Mouse (Mus musculus) midbrain, embryonic 11.5 days (tissue): Measurements from ENCODE around the gene Nexn. TPM values are rescaled to one million over a fixed set of nuclear protein-coding genes. Genes with fewer than 3 reads are reported as not detected.

Experiments used
- ATAC-seq: fragments of 200-750 bp; cut with Nextera tagmentation; 2 replicates; pipeline ENCODE4 v1.8.0; 2017; ENCODE audit warnings: moderate TSS enrichment, moderate library complexity; ENCODE audit not compliant: low FRiP score
- DNase-seq: peaks from one replicate; pipeline ENCODE4 v3.0.0; 2015; ENCODE audit warnings: low spot score; ENCODE audit errors: missing footprints
- H3K27ac ChIP-seq: fragments of 300-500 bp; sonication (generic); 2 replicates; pipeline ENCODE4 v1.5.1; 2014; ENCODE audit warnings: low read depth, low read length
- H3K27me3 ChIP-seq: fragments of 300-500 bp; sonication (generic); 2 replicates; pipeline ENCODE4 v1.6.1; 2014; ENCODE audit warnings: mild to moderate bottlenecking, low read length, moderate library complexity, mixed read lengths; ENCODE audit not compliant: control insufficient read depth, insufficient read depth
- H3K36me3 ChIP-seq: fragments of 300-500 bp; sonication (generic); 2 replicates; pipeline ENCODE4 v1.6.1; 2014; ENCODE audit warnings: mild to moderate bottlenecking, low read length, moderate library complexity, mixed read lengths; ENCODE audit not compliant: control insufficient read depth, insufficient read depth
- H3K4me1 ChIP-seq: fragments of 300-500 bp; sonication (generic); 2 replicates; pipeline ENCODE4 v1.6.1; 2014; ENCODE audit warnings: low read length; ENCODE audit not compliant: control insufficient read depth, insufficient read depth
- H3K4me2 ChIP-seq: fragments of 300-500 bp; sonication (generic); 2 replicates; pipeline ENCODE4 v1.6.1; 2014; ENCODE audit warnings: mild to moderate bottlenecking, moderate library complexity
- H3K4me3 ChIP-seq: fragments of 300-500 bp; sonication (generic); 2 replicates; pipeline ENCODE4 v1.5.1; 2014; ENCODE audit warnings: low read depth, low read length
- H3K9ac ChIP-seq: fragments of 300-500 bp; sonication (generic); 2 replicates; pipeline ENCODE4 v1.6.1; 2014; ENCODE audit warnings: low read length
- H3K9me3 ChIP-seq: fragments of 300-500 bp; sonication (generic); 2 replicates; pipeline ENCODE4 v1.6.1; 2016; ENCODE audit warnings: low read length; ENCODE audit not compliant: control insufficient read depth
- WGBS: fragments of 180-500 bp; shearing (Covaris S2); extraction: QIAGEN DNeasy Blood & Tissue Kit; methylation state at CpG from one replicate; pipeline ENCODE4 v1.1.7; 2014; 5-methylcytosine and 5-hydroxymethylcytosine counted together
- polyA plus RNA-seq: library from polyadenylated mRNA; unstranded; fragments of >200 nt; fragmentation: Nextera tagmentation; extraction: Ambion mirVana; gene quantifications from 2 replicates; pipeline ENCODE4 v1.2.1, GENCODE M21; 2014

Gene Nexn
- polyA plus RNA-seq, 1 experiment from 2014 or later = 2.6 TPM

GRCm38 (mm10) chr3:152210728-152211391 lies 55.3 kb downstream of the Nexn start:
- DNase-seq = peak; percentile 94
- peak; percentile 68 for ATAC-seq
- Histone ChIP-seq H3K27ac (peak overlapping the region; percentile 99), H3K9me3 (no peaks in the 10 kb centered on the region), H3K4me1 (peaks cover 27% of the 10 kb centered on the region), H3K9ac (peak overlapping the region; percentile 100), H3K27me3 (no peaks in the 10 kb centered on the region), H3K4me2 (peak overlapping the region; percentile 58), H3K4me3 (peak overlapping the region; percentile 98), H3K36me3 (no peaks in the 10 kb centered on the region)
- under 1% methylated on average over 52 of the region's 68 CpGs for WGBS

GRCm38 (mm10) chr3:152209967-152210634 lies 56.0 kb downstream of the Nexn start, which contains the start of the genes Dnajb4 and Fubp1:
Dnajb4 (minus strand) TSS chr3:152210302.
Fubp1 (plus strand) TSS chr3:152210422.
- H3K9me3 ChIP-seq = no peaks in the 10 kb centered on the region
- DNase-seq = peak; percentile 99
- peak within 1 kb of the TSS; percentile 98 for H3K4me3 ChIP-seq
- under 1% methylated on average over 83 of the region's 85 CpGs for WGBS
- H3K27ac ChIP-seq = peak within 1 kb of the TSS; percentile 99
- H3K36me3 ChIP-seq = no peaks in the 10 kb centered on the region
- ATAC-seq = peak; percentile 96
- H3K9ac ChIP-seq = peak within 1 kb of the TSS; percentile 100
- H3K4me2 ChIP-seq = peak within 1 kb of the TSS; percentile 89
- no peaks in the 10 kb centered on the region for H3K27me3 ChIP-seq
- H3K4me1 ChIP-seq = peaks cover 27% of the 10 kb centered on the region

GRCm38 (mm10) chr3:152209177-152209966 lies 56.8 kb downstream of the Nexn start:
- H3K9ac ChIP-seq = peak overlapping the region; percentile 100
- H3K4me3 ChIP-seq = peak overlapping the region; percentile 98
- H3K9me3 ChIP-seq = no peaks in the 10 kb centered on the region
- peak overlapping the region; percentile 89 for H3K4me2 ChIP-seq
- ATAC-seq (peak; percentile 47), DNase-seq (peak; percentile 96)
- H3K36me3 ChIP-seq = no peaks in the 10 kb centered on the region
- 8% methylated on average over 25 of the region's 25 CpGs for WGBS
- peak overlapping the region; percentile 99 for H3K27ac ChIP-seq
- peaks cover 27% of the 10 kb centered on the region for H3K4me1 ChIP-seq
- H3K27me3 ChIP-seq = no peaks in the 10 kb centered on the region

DNA sequence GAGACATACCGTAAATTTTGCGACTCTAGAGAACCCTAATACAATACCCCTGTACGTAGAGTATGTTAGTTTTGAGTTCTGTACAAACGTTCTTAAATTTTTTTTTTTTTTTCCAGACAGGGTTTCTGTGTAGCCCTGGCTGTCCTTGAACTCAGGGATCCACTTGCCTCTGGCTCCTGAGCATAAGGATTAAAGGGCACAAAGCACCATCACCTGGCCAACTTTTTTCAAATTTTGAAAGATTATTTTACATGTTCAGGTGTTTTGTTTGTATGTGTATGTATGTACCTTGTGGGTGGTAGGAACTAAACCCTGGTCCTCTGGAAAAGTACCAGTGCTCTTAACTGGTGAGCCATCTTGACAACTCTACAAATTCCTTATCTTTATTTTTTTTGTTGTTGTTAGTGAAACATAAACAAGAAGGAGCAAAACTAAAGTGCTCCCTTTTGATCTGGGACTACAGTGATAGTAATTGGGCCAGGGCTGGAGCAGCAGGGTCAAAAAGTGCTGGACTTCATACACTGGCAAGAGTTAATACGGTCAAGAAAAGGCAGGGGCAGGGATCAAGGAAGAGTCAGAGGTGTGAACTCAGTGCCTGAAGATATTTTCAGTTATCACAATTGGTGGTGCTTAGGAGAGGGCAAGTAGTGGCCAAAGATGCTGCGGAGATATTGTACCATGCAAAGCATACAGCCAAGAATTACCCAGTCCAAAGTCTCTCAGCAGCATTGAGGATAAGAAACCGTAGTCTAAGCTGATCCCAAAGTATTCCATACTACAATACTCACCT lies 57.9 kb downstream of the Nexn start:
- 92% methylated on average over 7 of the region's 7 CpGs for WGBS
- H3K27me3 ChIP-seq = no peaks in the 10 kb centered on the region

DNA sequence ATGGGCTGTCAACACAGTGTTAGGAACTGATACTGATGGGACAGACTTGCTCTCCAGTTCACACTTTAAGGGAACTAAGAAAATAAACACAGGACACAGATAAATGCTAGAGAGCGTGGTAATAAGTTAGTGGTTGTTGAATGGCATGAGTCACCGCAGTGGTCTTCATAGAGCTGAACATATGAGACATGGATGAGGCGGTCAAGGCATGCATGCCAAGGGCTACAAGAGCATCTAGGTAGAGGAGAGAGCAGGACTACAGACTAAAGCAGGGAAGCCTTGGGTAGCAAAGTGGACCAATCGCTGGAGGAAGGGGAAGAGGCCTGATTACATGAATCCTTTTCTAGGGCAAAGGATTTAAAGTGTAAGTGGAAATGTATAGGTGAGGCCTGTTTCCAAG lies 59.0 kb downstream of the Nexn start:
- no peak overlapping the region for H3K27ac ChIP-seq
- no peak overlapping the region for H3K9ac ChIP-seq
- H3K36me3 ChIP-seq = no peaks in the 10 kb centered on the region
- no peak overlapping the region for H3K4me2 ChIP-seq
- peaks cover 14% of the 10 kb centered on the region for H3K4me1 ChIP-seq
- no peak overlapping the region for H3K4me3 ChIP-seq
- H3K27me3 ChIP-seq = no peaks in the 10 kb centered on the region
- no peak for ATAC-seq
- DNase-seq = no peak
- 98% methylated on average over 4 of the region's 4 CpGs for WGBS
- H3K9me3 ChIP-seq = no peaks in the 10 kb centered on the region

More for the DNA sequence above, 57.9 kb downstream of the Nexn start:
- no peak for ATAC-seq
- Histone ChIP-seq H3K36me3 (no peaks in the 10 kb centered on the region), H3K9ac (no peak overlapping the region), H3K4me2 (no peak overlapping the region), H3K4me3 (no peak overlapping the region), H3K27ac (no peak overlapping the region), H3K9me3 (no peaks in the 10 kb centered on the region), H3K4me1 (peaks cover 25% of the 10 kb centered on the region)
- DNase-seq = no peak

DNA sequence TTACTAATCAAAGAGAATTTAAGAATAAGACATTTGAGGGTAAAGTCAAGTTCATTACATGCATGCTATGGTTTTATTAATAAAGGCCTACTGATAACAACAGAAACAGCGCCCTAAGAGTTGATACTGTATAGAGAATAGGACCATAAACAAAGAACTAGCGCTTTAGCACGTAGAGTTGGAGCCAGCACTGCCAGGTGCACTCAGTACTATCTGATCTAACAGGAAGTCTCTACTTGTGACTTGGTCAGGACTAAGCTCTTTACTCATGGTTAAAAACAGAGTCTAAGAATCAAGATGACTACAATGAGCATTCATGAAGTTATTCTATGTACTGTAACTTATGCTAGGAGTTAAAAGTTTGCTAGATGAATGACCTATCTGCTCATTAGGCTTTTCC lies 61.6 kb downstream of the Nexn start:
- H3K4me3 ChIP-seq = no peak overlapping the region
- no peaks in the 10 kb centered on the region for H3K36me3 ChIP-seq
- no peak overlapping the region for H3K27ac ChIP-seq
- ATAC-seq (no peak), DNase-seq (no peak)
- H3K9ac ChIP-seq = no peak overlapping the region
- no peaks in the 10 kb centered on the region for H3K9me3 ChIP-seq
- no peak overlapping the region for H3K4me2 ChIP-seq
- H3K4me1 ChIP-seq = peaks cover 10% of the 10 kb centered on the region
- no peaks in the 10 kb centered on the region for H3K27me3 ChIP-seq
- WGBS = 89% methylated on average over 3 of the region's 3 CpGs

- Histone ChIP-seq H3K4me3 (no peak overlapping the region), H3K36me3 (no peaks in the 10 kb centered on the region), H3K4me1 (peaks cover 6% of the 10 kb centered on the region), H3K9ac (no peak overlapping the region), H3K27ac (no peak overlapping the region), H3K27me3 (no peaks in the 10 kb centered on the region), H3K4me2 (no peak overlapping the region), H3K9me3 (no peaks in the 10 kb centered on the region)
- DNase-seq (no peak), ATAC-seq (no peak)
- WGBS = 79% methylated on average over 3 of the region's 3 CpGs
Observed at GRCm38 (mm10) chr3:152203996-152204395, 62.2 kb downstream of the Nexn start.

DNA sequence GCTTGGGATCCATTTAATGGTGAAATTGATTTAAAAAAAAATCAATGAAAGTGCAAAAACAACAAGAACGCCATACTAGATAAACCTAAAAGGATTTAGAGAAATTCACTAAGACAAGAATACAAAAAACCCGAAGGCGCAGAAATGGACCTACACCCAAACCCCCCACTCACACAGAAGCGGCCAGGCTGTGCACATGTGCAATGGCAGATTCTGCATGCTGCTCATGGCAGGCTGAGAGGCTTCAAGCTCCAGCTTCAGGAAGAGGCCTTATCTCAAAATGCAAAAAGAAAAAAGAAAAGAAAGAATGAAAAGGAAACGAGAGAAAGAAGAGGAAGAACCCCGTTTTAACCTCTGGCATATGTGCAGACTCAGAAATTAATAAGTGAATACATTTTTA lies 62.7 kb downstream of the Nexn start:
- no peaks in the 10 kb centered on the region for H3K9me3 ChIP-seq
- peaks cover 2% of the 10 kb centered on the region for H3K4me1 ChIP-seq
- ATAC-seq (no peak), DNase-seq (no peak)
- H3K36me3 ChIP-seq = no peaks in the 10 kb centered on the region
- H3K27ac ChIP-seq = no peak overlapping the region
- no peak overlapping the region for H3K9ac ChIP-seq
- 89% methylated on average over 6 of the region's 6 CpGs for WGBS
- no peak overlapping the region for H3K4me3 ChIP-seq
- no peaks in the 10 kb centered on the region for H3K27me3 ChIP-seq
- no peak overlapping the region for H3K4me2 ChIP-seq
